Mouse (Mus musculus) adrenal gland, postnatal 4 days (tissue): ENCODE data around the gene Rita1. TPM values are rescaled to one million over a fixed set of nuclear protein-coding genes. Genes with fewer than 3 reads are reported as not detected.

Experiments
- DNase-seq, 2 experiments: peaks; one replicate each; pipeline ENCODE4 v3.0.0; 2021 to 2022; ENCODE audit warnings: low spot score in 2 of 2, mixed read lengths in 2 of 2
- total RNA-seq, 2 experiments: library from RNA; stranded (reverse); gene quantifications; 2 replicates each; pipeline ENCODE4 v1.2.3; 2021

Gene Rita1
- total RNA-seq, 2 experiments from 2014 or later = 11.8 to 13.5 TPM

GRCm38 (mm10) chr5:120574469-120575063, 37.8 kb downstream of the Rita1 start:
- DNase-seq = no peak

DNA sequence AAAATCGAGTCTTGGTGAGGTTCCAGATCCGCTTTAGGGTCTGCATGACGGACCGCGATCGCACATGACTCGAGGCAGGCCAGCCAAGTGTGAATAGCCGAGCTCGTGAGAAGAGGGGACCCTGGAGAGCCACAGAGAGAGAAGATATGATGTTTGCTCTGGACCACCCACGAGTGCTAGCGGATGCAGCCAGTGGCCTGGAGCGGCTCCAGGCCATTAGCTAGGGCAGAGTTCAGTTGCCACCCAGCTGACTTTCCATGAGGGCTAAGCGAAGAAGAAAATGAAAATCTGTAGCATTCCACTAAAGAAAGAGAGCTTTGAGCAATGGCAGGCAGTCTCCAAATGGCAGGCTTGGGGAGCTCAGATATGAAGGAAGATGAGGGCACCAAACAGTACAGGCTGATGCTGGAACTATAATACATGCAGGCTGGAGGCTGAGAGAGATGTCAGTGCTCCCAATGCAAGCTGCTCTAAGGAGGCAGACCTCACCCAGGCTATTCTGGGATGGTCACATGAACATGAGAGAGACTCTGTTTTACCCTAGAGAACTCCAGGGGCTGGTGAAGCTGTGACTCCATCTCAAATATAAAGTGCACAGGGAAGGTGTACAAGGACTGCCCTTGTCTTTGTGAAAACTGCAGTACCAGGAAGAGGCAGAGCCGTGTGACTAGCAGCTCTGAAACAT, 41.2 kb downstream of the Rita1 start:
- DNase-seq = no peak

DNA sequence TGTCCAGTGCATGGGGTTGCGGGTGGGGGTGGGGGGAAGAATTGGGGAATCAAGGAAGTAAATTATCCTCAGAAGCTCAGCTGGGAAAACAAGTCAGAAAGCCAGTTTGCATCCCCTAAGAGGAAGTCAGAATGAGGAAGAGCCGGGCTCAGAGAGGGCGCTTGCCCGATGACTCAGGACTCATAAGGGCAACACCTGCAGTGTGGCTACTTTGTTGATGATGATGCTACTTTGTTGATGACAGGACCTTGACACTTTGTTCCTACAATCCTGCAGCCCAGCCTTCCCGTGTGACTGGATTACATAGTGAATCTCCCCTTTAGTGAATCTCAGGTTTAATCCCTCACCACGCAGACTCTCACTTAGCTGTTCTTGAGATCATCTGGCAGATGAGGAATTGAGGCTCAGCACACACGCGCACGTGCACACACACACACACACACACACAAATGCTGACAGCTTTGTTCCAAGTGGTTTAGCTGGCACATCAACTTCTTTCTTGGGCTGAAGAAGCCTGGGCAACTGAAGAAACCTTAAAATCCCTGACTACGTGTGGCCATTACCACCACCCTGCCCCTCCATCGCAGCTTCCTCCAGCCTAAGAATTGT, 42.0 kb downstream of the Rita1 start:
- DNase-seq = no peak

DNA sequence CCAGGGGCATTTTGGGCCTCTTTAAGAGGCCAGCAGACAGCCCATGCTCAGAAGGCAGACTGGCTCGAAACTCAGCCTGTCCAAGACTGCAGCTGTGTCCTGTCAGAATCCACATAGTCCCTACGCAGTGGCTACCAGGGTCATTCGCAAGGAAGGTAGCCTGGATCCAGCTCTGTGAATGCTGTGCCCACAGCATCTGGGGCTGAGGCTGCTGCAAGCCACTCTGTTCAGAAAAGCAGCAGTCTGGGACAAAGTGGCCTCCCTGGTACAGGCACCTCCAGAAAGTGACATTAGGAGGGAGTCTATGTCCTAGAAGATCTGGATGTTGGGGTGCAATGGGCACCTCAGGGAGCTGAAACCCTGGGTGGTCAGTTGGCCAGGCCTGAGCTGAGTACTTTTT, 42.6 kb downstream of the Rita1 start:
- no peak for DNase-seq

DNA sequence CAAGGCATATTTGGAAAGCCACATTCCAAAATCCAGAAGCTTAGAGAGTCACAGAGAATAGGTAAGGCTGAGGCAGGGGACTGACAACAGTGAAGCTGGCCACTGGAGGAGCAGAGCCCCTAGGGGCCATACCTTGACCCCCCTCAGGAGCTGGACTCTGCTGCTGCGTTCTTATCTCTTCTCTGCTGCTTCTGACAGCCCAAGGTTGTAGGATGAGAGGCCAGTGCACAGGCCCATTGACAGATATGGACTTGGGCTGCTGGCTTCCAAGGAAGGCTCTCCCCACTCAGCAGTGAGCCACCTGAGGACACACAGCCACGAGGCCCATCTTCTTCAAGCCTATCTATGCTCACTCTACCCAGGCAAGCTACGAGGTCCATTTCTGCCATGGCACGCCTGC, 43.4 kb downstream of the Rita1 start:
- no peak for DNase-seq

DNA sequence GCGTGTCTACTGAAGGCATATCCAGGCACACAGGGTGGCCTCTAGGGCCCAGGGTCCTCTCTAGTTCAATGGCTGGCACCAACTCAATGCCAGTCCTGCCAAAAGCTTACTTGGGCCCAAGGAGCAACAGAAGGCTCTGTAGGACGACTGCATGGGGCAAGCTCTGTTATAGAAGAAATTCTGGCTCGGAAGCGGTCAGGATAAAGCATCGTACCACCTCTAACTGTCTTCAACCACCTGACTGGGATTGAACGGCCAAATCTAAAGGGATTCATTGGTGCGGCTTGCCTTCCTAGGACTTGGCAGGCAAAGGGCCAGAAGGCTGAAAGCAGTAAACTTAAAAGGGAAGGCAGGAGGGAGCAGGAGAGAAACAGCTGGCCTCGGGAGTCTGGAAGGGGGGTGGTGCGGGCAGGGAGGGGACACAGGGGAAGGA, 44.0 kb downstream of the Rita1 start:
- DNase-seq = no peak

GRCm38 (mm10) chr5:120567761-120568211, 44.6 kb downstream of the Rita1 start:
- DNase-seq = no peak

- DNase-seq = no peak
These were observed 45.1 kb downstream of the Rita1 start for GRCm38 (mm10) chr5:120567253-120567701.

GRCm38 (mm10) chr5:120566681-120567252, 45.6 kb downstream of the Rita1 start:
- no peak for DNase-seq

DNA sequence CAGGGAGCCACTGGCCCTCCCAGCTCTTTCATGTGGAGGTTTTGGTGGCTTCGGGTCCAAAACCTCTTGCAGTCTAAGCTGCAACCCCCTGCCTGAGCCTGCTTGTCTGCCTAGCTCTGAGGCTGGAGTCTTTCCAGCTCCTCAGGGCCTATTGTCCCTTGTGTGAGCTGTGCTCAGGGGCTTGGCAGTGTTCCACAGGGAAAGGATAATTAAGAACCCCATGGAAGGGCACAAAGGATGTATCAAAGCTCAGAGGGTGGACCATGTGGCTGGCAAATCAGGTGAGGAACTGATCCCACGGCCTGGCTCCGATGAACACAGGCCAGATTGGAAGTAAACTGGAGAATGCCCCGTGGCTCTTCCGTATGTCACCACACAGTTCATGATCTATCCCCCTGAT, 46.3 kb downstream of the Rita1 start:
- no peak for DNase-seq

DNA sequence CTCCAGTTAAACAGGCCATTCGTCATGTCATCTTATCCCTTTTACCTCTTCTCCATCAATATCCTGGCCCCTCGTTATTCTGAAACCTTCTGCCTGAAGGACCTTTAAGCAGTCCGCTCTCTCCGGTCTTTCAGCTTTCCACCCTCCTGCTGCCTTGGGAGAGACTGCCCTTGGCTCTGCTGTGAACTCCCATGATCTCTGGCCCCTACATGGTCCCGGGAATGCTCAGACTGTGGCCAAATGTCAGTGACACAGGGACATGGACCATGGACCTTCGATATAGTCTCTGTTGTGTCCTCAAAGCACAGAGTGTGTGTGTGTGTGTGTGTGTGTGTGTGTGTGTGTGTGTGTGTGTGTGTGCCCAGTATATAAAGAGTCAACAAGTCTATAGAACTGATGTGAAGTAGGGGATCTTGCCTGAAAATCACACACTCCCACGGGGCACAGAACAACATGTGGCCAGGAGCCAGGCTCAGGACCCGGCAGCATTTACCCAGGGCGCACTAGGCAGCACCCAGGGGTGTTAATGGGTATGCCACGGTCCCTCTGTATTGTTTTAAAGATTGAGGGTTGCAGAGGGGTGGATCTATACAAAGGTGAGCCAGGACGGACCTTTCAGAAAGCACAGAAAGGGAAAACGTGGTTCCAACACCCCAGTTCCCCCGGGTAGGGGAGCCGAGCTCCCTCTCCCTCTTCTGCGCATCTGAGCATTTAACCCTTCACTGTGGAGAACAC, 47.1 kb downstream of the Rita1 start:
- no peak for DNase-seq

- no peak for DNase-seq
These were observed 48.5 kb downstream of the Rita1 start for GRCm38 (mm10) chr5:120563914-120564311.

DNA sequence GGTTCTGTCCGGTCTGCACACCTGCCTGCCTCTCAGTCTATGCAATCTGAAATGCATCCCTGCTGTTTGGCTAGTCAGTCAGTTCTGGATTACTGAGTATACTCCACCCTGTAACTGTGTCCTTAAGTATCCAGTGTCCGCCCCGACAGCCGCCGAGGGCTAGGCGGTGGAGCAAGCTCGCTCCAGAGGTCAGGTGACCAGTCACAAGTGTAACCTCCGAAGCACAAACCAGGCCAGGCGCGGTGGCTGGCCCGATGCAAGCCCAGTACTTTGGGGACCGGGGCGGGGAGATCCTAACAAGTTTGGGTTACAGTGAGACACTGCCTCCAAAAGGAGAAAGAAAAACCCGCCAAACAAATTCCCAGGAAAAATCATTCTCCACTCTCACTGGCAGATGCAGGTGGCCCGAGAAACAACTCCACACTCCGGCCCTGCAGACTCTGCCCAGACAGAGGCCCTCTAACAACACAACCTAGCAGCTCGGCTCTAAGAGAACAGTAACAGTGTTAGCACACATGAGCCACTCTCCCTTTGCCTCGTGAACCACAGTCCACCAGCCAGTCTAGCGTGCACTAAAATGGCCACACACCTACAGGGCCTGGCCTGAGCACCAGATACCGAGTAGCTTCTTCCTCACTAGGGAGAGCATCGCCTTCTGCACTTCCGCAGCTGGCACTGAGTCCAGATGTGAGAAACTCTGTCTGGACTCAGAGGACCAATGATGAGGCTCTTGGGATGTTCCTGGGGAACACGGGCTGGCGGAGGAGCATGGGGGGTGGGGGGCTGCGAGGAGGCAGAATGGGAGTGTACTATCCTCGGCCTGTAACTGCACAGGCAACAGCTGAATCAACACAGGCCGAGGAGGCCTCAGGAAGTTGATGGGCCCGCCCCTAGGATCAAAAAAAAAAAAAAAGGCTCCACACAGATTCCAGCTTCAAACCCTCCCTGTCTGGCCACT, 49.2 kb downstream of the Rita1 start:
- DNase-seq = no peak

GRCm38 (mm10) chr5:120560616-120561311, 51.6 kb downstream of the Rita1 start:
- DNase-seq = no peak

DNA sequence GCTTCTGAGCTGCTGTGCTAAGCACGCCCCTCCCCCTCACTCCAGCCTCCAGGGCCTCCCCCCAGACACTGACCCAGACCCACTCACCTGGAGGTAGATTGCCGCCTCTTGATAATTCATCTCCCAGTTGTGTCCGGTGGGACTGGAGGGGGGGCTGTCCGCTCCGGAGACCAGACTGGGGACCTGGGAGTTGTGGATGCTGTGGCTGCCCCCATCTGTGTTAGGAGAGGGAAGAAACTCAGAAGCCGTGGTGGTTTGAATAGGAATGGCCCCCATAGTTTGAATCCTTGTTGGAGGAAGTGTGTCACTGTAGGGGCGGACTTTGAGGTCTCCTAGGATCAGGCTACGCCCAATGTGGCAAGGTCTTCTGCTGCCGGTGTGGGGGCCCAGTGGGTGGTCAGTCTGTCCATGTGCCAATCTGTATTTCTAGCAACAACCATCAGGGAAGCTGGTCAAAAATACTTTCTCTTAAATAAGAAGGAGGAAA, 52.2 kb downstream of the Rita1 start:
- no peak for DNase-seq

- no peak for DNase-seq
These were observed 53.6 kb downstream of the Rita1 start for GRCm38 (mm10) chr5:120558762-120559161.

- no peak for DNase-seq
These were observed 54.3 kb downstream of the Rita1 start for GRCm38 (mm10) chr5:120558041-120558440.

DNA sequence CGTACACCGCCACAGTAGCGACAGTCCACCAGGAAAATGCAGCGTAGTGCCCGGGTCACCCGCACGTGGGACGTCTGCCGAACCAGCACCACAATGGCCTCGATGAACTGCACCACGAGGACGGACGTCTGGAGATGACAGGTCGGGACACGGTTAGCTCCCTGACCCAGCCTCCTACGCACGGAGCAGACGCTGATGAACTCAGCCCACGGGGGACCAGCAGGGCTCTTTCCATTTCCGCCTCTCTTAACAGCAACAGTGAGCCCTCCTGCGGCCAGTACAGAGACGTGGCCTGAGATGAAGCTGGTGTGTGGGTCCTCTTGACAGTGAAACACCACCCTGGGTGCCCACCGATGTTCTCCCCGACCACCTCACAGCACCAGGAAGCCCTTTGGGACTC, 56.5 kb downstream of the Rita1 start:
- no peak for DNase-seq

DNA sequence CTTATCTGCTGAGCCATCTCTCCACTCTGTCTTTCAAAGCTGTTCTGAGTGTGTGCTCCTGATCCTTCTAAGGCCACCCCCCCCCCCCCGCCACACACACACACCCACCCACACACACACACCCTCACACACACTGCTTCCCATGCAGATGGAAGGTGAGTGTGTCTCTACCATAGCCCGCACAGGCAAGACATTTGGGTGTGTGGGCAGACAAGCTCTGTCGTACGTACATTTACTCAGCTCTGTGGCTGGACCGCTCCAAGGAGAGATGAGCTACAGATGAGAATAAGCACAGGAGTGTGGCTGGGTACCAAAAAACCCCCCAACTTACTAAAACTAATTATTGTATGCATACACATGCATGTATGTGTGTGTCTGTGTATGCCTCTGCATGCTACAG, 61.7 kb downstream of the Rita1 start:
- no peak for DNase-seq

DNA sequence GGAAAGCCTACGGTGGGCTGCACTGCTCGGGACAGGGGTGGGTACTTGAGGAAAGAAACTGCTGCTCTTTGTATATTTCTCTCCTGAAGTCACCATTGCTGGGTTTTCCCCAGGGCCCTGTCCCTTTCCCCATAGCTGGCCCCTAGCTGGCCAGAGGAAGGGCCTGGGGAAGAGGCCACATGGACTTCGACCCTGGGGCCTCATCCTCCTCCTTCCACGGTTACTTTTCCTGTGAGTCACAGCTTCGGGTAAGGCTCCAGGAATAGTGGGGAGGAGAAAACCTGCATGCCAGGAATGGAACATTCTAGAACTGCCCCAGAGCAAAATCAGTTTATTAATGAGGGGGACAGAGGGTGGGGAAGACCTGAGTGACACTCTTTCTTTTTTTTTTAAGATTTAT, 62.3 kb downstream of the Rita1 start:
- no peak for DNase-seq
